Mouse (Mus musculus) bone marrow, adult 2 months (tissue): ENCODE measurements around the gene Pif1. TPM values are rescaled to one million over a fixed set of nuclear protein-coding genes. Genes with fewer than 3 reads are reported as not detected.
A peak's percentile ranks its signal among the peaks of the same experiment; 100 is the strongest.

Source experiments
- H3K27ac ChIP-seq: fragments of 200-500 bp; 2 replicates; pipeline ENCODE4 v1.5.1; 2012; ENCODE audit warnings: low read depth, mild to moderate bottlenecking, control low read depth, inconsistent platforms, low read length; ENCODE audit not compliant: control insufficient read depth, poor library complexity, insufficient read depth
- H3K4me1 ChIP-seq: fragments of 200-500 bp; 2 replicates; pipeline ENCODE4 v1.6.1; 2011; ENCODE audit warnings: low read length; ENCODE audit not compliant: control insufficient read depth, insufficient read depth
- H3K4me3 ChIP-seq: fragments of 200-500 bp; replicated peaks from 2 replicates; pipeline ENCODE3; 2011; ENCODE audit warnings: mild to moderate bottlenecking, low read depth, low read length, control low read depth; ENCODE audit not compliant: control insufficient read depth
- CTCF ChIP-seq: fragments of 200-500 bp; IDR thresholded peaks from 2 replicates; pipeline ENCODE4 v1.5.1; 2011; ENCODE audit warnings: low read length, control low read depth; ENCODE audit not compliant: control insufficient read depth, insufficient read depth
- POLR2A ChIP-seq: fragments of 200-500 bp; IDR thresholded peaks from 2 replicates; pipeline ENCODE4 v1.6.1; 2011; ENCODE audit warnings: low read depth, mild to moderate bottlenecking, control low read depth, low read length, borderline replicate concordance; ENCODE audit not compliant: control insufficient read depth
- WGBS: fragments of 180-500 bp; shearing (Covaris S2); methylation state at CpG from one replicate; pipeline ENCODE4 v1.1.7; 2018; 5-methylcytosine and 5-hydroxymethylcytosine counted together
- polyA plus RNA-seq: library from polyadenylated mRNA; stranded (reverse); fragments of >200 nt; gene quantifications from 2 replicates; pipeline ENCODE4 v1.2.4, GENCODE M21; 2011; ENCODE audit warnings: low replicate concordance; ENCODE audit not compliant: missing spikeins, insufficient read depth, insufficient read length

Pif1 gene
- polyA plus RNA-seq, 1 experiment, result 29.8 TPM

DNA sequence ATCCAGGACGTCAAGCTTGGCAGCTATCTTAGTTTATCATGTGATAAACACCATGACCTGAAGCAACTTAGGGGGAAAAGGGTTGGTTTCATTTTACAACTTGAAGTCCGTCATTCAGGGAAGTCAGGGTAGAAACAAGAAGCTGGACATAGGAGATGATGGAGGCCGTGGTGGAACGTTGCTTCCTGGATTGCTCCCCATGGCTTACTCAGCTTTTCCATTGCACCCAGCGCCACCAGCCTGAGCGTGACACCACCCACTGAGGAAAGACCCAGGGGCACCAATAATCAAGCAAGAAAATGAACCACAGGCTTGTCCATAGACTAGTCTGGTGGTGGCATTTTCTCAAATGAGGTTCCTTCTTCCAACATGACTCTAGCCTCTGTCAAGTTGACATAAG, 18.2 kb upstream of the Pif1 start:
- Histone ChIP-seq H3K27ac (peak overlapping the region; percentile 22), H3K4me3 (no peak overlapping the region), H3K4me1 (peaks cover 4% of the 10 kb centered on the region)
- TF ChIP-seq POLR2A, result no peak
- no peak for TF ChIP-seq CTCF
- WGBS, result 69% methylated on average over 6 of the region's 6 CpGs

DNA sequence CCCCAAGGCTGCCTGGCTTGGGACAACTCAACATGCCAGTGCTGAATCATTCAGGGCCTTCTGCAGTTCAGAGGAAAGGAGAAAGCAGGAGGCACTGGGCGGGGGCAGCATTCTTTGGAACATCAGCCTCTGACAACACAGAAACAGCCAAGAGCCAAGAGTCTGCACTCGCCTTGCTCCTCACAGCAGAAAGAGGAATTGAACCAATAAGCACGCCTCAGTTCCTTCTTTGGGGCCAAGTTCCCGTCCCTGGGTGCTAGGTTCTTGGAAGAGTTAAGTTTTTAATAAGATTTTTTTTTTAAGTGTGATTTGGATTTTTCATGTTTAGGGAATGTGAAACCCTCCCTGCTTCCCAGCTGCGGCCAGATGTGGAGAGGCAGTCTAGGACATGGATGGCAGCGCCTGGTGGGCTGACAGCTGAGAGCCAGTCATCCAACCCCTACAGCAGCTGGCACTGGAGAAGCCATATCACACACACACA, 17.4 kb upstream of the Pif1 start:
- peaks cover 4% of the 10 kb centered on the region for H3K4me1 ChIP-seq
- WGBS, result 48% methylated on average over 6 of the region's 6 CpGs
- H3K4me3 ChIP-seq, result no peak overlapping the region
- peak overlapping the region; percentile 4 for H3K27ac ChIP-seq
- no peak for TF ChIP-seq CTCF
- TF ChIP-seq POLR2A, result no peak

DNA sequence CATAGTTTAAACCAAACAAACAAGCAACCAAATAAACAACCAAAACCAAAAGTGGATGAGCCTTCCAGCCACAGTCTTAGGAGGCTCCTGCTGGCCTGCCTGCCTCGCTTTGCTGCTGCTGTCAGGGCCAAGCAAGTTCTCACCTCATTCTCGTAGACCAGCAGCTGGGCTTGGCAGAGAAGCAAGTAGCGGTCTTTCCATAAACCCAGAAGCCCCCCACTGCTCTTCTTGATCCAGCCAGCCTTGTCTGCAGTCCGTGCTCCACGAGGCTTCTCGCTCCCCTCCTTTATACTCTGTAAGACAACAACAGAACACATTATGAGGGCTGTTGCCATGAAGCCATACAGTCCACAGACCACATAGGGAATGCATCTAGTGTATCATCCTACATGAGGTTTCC, 14.1 kb upstream of the Pif1 start:
- H3K4me1 ChIP-seq, result peaks cover 16% of the 10 kb centered on the region
- H3K4me3 ChIP-seq, result no peak overlapping the region
- 92% methylated on average over 6 of the region's 6 CpGs for WGBS
- no peak overlapping the region for H3K27ac ChIP-seq
- TF ChIP-seq POLR2A, result no peak
- TF ChIP-seq CTCF, result no peak

DNA sequence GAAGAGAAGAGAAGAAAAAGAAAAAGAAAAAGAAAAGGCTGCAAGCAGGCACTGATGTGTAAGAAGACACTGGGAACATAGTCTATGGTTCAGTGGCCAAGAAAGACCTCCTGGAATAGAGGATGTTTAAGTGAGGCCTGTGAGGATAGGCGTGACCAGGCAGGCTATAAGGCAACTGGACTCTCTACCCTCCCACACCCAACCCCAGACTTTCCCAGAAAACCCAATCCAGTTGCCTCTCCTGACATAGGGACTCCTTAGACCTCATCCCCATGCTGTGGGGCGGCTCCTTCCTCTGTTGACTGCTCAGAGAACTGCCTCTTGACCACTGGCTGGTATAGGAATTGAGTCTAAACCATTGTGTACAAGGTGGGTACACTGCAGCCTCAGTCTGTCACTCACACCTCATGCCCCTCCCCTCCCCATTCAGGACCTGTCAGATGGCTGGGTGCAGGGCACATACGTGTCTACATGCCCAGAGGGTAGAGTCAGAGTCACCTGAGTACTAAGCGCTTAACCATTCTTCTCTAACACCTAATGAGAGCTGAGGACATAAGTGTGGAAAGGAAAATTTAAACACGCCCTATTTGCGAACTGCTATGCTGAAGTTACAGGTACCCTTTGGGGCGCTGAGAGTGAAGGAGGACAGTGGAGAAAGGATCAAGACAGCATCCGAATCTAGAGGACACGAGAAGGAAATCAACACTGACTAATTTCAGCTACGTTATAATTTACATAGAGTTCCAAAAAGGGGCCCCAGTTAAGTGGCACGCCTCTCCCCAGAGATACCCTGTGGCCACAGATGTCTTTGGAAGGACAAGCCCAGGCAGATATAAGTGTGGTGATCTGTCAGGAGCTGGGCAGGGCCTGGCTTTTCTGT, 12.2 kb upstream of the Pif1 start:
- TF ChIP-seq POLR2A (no peak), CTCF (no peak)
- Histone ChIP-seq H3K4me1 (peaks cover 18% of the 10 kb centered on the region), H3K4me3 (no peak overlapping the region), H3K27ac (peak overlapping the region; percentile 59; the same call in 1 of the 2 replicates)
- 66% methylated on average over 11 of the region's 11 CpGs for WGBS

DNA sequence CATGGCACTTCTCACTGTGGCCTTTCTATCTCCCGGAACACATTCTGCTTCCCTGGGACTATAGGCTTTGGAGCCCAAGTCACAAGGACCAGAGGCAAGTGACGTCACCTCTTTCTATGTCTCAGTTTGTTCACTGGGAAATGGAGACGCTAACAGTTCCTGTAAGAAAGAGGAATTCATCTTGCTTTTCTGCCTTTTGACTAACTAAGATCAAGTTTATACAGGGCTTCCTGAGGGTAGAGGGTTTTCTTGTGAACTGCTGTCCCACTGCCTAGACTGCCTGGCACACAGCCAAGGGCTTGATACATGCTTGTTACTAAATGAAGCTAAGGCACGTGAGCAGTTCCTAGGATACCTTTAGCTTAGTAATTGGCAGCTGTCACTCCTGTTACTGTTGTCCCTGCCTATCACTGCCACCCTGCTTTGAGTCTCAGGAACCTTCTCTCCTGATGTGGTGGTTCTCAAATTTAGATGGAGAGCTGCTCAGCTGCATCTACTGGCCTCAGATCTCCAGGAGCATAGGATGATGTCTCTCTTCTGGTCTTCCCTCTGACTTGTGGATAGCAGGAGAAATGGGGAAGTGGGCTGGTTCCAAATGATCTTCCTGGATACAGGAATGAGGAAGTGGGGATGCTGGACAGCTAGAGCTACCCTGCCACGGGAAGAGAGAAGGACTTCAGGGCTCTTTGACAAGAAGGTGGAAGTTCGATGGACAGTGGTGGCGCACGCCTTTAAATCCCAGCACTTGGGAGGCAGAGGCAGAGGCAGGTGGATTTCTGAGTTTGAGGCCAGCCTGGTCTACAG, 11.4 kb upstream of the Pif1 start:
- TF ChIP-seq CTCF, result no peak
- TF ChIP-seq POLR2A, result no peak
- Histone ChIP-seq H3K4me3 (no peak overlapping the region), H3K4me1 (peaks cover 15% of the 10 kb centered on the region), H3K27ac (peak overlapping the region; percentile 59; the same call in 1 of the 2 replicates)
- WGBS, result 32% methylated on average over 8 of the region's 8 CpGs

DNA sequence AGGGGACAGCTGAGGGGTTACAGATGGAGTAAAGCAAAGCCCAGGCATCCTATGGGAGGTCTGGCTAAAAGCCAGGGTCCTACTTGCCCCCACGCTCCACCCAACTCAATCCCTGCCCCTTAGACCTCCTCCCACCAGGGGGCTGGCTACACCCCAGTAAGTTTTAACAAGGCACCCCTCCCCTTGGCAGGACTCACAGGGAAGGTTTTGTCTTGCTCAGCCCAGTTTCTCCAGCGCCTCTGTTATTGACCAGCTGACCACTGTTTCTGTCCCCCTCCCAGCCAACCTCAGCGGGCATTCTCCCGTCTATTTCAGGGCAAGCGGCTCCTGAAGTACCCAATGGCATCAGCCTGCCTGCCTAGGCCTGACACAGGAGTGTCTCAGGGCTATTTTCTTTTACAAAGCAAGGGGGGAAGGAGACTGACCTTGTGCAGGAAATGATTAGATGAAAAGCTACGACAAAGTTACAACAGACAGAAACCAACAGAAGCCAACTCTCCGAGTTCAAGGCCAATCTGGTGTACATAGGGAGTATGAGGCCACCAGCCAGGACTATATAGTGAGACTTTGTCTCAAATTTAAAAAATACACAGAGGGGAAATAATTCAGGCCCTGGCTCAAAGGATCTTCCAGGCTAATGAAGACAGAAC, 10.0 kb upstream of the Pif1 start:
- Histone ChIP-seq H3K4me3 (peak overlapping the region; percentile 32), H3K4me1 (peaks cover 15% of the 10 kb centered on the region), H3K27ac (peak overlapping the region; percentile 44)
- TF ChIP-seq POLR2A, result no peak
- TF ChIP-seq CTCF, result no peak
- WGBS, result 42% methylated on average over 7 of the region's 7 CpGs

DNA sequence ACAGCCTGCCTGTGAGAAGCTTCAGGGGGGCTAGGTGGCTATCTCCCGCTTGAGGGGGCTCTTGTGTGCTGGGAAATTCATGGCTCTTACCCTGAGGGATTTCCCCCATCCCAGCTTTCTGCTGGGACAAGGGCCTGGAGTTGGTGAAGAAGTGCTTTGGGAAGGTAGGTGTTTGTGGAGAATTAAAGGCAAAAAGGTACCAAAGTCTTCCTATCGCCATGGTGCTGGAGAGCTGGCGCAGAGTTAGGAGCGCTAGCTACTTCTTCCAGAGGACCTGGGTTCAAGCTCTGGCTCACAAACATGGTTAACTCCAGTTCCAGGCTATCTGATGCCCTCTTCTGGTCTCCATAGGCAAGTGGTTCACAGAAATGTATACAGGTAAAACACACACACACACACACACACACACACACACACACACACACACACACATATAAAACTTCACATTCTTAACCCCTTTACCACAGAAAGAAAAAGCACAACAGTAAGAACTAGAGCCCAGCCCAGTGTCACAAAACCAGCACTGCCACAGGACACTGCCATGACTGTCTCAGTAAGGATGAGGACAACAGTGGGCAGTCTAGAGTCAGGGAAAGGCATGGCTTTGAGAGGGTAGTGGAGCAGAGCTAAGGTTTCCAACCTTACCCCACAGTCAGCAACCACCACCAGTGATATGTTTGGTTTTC, 9.3 kb upstream of the Pif1 start:
- Histone ChIP-seq H3K4me1 (peaks cover 15% of the 10 kb centered on the region), H3K27ac (peak overlapping the region; percentile 83; the same call in 1 of the 2 replicates), H3K4me3 (peak overlapping the region; percentile 56)
- TF ChIP-seq CTCF, result no peak
- TF ChIP-seq POLR2A, result no peak
- WGBS, result 80% methylated on average over 4 of the region's 4 CpGs
